Mouse (Mus musculus) MN1 (cell line): ENCODE data around the gene Olfr521.
"Not testable (repeated sequence)": the region's sequence is repeated elsewhere in the genome, so short reads cannot be mapped to it uniquely, and the experiment has no call there.

Source experiments
- DNase-seq: peaks from one replicate; pipeline ENCODE4 v3.0.0-alpha.2; 2016; ENCODE audit warnings: low spot score

Olfr521 gene

DNA sequence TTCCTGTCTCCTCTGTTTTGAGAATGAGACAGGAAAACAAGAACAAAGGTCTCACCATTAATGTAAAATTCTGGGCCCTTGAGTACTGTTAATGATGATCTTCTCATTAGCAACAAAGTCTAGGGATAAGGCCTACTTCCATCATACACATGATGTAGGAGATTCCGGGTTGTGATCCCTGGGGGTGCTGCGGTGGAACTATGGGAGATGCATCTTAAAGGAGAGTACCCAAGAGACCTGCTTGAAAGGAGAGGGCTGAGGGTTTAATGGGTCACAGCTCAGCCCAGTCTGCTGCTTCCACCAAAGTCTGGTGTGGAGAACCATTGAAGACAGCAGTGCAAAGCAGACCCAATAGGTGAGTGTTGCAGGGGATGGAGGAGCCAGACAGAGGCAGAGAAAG is at the start of gene Olfr521:
Gene Olfr521, plus strand, starts transcription at position 301 of the 400 bp plus-strand sequence.
- DNase-seq: no peak

GRCm38 (mm10) chr7:99716536-99716935 is 46.8 kb upstream of the Olfr521 start:
- DNase-seq: no peak

GRCm38 (mm10) chr7:99729973-99730372 is 33.3 kb upstream of the Olfr521 start, which contains the start of gene Olfr520:
Olfr520 (plus strand) TSS chr7:99730273.
- DNase-seq: peak; percentile 33

DNA sequence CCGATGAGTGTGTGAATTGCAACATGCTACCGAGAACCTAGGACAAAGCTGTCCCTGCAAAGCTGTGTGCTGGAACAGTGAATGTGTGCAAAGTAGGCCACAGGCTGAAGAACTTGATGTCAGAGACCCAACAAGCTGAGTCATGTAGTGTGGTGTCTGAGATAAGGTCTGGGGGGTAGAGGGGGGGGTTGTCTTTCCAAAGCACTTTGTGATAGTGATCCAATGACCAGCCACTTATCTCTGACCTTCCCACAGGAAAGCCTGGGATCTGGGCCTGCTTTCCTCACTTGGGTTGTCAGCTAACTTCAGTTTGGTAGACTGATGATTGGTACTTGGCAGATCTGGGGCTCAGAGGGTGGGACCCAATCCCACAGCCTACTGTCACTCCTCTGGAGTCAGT is 28.7 kb upstream of the Olfr521 start:
- no peak for DNase-seq

- not testable (repeated sequence) for DNase-seq
Measured at GRCm38 (mm10) chr7:99735491-99735890, 27.8 kb upstream of the Olfr521 start.

DNA sequence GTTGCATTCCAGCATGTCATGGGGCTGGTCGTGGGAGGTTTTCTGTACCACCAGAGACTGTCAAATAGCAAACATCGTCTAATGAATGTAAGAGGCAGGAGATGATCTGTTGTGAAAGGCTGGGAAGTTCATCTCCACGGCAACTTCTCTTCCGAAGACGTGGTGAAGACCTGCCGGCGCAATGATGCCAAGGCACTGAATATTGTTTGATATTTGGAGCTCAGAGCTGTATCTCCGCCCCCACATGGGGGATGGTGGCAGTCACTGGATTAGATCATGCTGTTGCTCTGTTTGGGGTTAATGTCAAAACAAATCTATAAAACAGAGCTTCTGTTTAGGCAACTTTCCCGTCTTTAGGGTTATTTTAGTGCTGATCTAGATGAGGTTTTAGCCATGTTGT is 24.0 kb upstream of the Olfr521 start:
- no peak for DNase-seq

DNA sequence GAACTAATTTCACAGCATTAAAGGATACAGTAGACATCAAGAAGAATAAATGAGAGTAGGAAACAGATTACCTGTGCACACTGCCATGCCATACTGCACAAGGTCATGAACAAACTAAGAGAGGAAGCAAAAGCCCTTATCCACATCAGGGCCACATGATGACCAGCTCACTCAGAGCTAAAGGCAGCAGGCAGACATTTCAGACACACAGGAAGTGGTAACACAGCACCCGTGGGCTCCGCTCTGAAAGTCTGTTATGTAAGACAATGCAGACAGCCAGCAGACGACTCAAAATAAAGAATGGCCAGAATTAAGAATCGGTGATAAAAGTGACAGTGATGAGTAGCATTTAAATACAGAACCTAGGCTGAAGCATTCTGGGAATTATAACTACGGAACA is 18.1 kb downstream of the Olfr521 start:
- no peak for DNase-seq

GRCm38 (mm10) chr7:99781916-99782315 is 18.6 kb downstream of the Olfr521 start:
- no peak for DNase-seq

DNA sequence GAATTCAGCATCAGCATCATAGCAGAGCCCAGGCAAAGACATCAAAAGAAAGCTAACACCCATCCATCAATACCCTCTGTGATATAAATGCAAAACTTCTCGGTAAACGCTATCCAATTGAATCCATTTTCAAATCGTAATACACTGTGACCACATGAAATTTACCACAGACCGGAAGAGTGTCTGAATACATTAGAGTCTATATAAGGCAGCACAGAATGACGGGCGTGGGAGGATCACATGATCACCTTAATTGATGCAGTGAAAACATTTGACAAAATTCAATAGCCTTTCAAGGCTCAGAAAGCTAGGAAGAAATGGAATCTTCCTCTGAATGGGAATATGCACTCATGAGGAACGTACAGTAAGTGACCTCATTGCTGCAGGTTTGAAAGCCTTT is 20.1 kb downstream of the Olfr521 start:
- no peak for DNase-seq

GRCm38 (mm10) chr7:99785553-99785952 is 22.2 kb downstream of the Olfr521 start:
- DNase-seq: no peak

- no peak for DNase-seq
Measured at GRCm38 (mm10) chr7:99786774-99787173, 23.5 kb downstream of the Olfr521 start.

DNA sequence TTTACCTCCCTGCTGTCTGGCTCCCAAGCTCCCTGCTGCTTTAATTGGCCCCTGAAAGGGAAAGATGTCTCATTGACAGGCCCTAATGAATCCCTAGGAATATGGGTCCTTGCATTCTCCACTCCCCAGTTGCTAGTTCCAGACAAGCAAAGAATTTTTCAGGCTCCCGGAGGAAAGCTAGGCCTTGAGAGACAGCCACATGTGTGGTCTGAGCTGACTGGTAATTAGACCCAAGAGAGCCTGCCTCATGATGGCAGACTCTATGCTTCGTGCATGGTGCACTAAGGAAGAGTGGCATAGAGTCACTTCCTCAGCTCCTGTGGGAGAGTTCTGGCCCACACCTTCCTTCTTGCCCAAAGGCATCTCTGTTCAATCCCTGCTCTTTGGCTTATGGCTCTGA is 24.6 kb downstream of the Olfr521 start:
- no peak for DNase-seq

- peak; percentile 17 for DNase-seq
Measured at GRCm38 (mm10) chr7:99788563-99788962, 25.3 kb downstream of the Olfr521 start.

DNA sequence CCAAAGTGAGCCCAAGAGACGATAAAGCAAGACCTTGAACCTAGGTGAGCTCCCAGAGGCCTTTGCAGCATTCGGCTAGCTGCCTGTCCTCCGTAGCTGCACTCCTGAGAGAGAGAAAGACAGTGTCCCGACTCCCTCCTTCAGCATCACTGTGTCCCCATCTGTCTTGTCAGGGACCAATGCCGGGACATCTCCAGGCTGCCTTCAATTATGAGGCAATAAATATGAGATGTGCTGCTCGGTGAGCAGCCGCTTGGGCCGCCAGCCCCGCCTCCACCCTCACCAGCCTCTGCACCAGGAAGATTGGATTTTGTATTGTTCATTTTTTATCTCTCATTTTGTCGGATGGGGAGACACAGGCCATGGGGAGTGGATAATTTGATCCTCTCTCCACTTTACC is 27.5 kb downstream of the Olfr521 start:
- DNase-seq: no peak

- DNase-seq: peak; percentile 72
Measured at GRCm38 (mm10) chr7:99794096-99794495, 30.8 kb downstream of the Olfr521 start.

- peak; percentile 83 for DNase-seq
Measured at GRCm38 (mm10) chr7:99795192-99795981, 32.1 kb downstream of the Olfr521 start.

- peak; percentile 18 for DNase-seq
Measured at GRCm38 (mm10) chr7:99796471-99796870, 33.2 kb downstream of the Olfr521 start.

GRCm38 (mm10) chr7:99797261-99797660 is 34.0 kb downstream of the Olfr521 start:
- DNase-seq: peak; percentile 26

DNA sequence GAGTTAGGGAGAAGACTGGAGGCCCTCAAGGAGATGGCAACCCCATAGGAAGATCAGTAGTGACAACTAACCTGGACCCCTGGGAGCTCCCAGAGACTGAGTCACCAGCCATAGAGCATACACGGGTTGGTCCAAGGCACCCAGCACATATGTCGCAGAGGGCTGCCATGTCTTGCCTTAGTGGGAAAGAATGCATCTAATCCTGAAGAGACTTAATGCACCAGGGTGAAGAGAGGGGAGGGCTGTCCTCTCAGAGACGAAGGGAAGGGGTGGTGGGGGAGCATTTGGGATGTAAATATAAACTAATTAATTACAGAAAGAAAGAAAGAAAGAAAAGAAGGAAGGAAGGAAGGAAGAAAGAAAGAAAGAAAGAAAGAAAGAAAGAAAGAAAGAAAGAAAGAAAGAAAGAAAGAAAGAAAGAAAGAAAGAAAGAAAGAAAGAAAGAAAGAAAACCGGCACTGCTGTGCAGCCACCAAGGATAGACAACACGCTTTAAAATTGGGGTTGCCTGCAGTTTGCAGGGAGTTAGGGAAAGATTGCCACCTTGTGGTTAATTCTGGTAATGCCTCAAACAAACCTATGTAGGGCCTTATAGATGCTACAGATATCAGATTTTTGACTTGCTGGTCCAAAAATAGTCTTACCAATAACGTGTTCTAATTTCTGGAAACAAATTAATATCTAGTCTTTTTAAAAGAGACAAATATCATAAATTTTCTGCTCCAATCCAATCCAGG is 34.8 kb downstream of the Olfr521 start:
- DNase-seq: peak; percentile 91

DNA sequence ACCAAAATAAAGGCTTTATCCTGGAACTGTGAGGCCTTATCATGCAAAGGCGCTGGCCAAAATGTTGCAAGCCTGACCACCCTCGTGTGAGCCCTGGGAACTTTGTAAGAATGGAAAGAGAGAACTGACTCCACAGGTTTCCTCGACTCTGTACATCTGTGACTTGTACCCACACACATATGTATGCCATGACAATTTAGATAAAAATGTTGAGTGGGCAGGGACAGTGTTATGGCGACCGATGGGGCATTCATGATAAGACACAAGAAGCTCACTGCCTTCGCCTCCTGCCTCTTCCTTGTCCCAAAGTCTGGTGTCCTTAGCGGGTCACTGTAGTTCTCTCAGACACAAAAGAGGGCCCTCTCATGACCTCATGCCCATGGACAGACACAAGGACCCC is 35.8 kb downstream of the Olfr521 start:
- DNase-seq: no peak

DNA sequence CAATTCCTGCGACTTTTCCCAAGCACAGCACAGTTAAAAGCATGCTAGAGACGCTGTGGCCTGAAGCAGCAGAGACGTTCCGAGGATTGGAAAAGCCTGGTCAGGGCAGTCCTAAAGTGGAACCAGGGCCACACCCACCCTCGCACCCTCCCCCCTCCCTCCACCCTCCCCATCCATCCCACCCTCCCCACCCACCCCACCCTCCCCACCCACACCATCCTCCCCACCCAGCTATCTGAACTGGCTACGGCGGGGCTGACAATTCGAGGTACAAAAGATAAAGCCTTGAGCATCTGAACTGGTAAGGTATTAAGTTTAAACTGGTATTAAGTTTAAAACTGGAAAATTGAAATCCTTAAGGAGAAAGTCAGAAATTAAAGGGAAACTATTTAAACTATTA is 40.2 kb downstream of the Olfr521 start:
- DNase-seq: no peak

DNA sequence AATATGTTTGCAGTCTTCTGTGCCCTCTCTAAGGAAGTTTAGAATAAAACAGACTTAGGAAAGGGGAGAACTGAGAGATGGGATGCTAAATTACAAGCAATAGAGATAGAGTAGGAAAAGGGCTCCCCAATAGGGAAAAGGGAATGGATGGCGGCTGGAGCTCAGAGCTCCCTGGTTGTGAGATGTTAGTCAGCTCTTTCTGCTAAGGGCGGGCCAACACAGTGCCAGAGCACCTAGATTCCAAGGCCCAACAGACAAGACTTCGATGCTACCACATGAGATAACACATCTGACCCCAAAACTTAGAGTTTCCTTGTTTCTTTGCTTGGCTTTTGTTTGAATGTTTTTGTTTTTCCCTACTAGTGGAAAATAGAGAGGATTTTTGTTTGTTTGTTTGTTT is 40.7 kb downstream of the Olfr521 start:
- DNase-seq: not testable (repeated sequence)

- no peak for DNase-seq
Measured at GRCm38 (mm10) chr7:99805340-99805739, 42.0 kb downstream of the Olfr521 start.
